Mouse (Mus musculus): Measurements from ENCODE around the gene Gm3594.
"Not testable (repeated sequence)": the region's sequence is repeated elsewhere in the genome, so short reads cannot be mapped to it uniquely, and the experiment has no call there.

Gm3594 gene

DNA sequence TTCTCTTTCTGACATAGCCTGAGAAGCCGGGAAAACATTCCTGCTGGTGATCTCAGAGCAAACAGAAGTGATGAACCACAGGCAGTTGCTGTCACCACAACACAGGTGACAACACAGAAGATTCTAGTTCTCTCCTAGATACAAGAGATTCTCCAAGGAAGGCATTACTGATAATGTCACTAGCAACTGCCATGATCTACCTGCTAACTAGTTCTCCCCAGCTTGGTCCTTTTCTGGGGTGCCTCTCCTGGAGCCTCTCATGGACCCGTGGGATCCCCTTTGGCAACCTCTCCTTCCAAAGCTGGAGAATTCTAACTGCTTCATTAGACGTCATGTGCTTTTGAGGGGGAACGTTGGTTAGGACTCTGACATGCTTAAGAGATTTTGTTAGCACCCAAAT is at the start of gene Gm3594:
TSS of gene Gm3594 (minus strand) at position 101 of the 400 bp plus-strand sequence.
- not testable (repeated sequence) for DNase-seq (ENCODE audit: low read depth, low spot score)

DNA sequence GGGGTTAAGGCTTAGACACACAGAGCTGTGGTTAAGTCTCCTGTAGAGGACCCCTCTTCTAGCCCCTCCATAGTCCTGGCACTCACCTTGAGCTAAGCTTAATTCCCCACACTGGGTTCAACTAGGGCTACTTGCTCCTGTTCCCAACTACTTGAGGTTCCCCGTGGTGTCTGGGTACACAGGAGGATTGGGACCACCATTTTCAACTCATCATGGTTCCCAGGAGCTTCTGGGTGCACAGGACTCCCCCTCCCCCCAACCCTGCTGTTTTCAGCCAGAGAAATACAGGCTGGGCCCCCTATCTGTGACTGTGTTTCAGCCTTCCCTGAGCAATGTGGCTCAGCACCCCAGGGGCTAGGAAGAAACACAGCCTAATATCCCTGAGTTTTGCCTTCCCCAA is 41.9 kb upstream of the Gm3594 start:
- not testable (repeated sequence) for DNase-seq (ENCODE audit: low read depth, low spot score)

DNA sequence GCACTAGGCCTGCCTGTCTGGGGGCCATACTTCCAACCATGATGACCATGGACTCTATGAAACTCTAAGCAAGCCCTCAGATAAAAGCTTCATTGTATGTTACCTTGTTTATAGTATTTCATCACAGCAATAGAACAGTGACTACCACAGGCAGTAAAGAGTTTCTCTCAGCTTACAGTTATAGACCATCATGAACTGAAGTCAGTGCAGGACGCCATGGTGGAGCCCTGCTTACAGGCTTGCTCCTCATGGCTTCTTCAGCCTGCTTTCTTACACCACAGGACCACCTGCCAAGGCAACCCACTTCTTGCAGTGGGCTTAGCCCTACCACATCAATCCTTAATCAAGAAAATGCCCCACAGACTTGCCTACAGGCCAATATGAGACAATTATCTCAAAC is 41.1 kb upstream of the Gm3594 start:
- not testable (repeated sequence) for DNase-seq (ENCODE audit: low read depth, low spot score)

DNA sequence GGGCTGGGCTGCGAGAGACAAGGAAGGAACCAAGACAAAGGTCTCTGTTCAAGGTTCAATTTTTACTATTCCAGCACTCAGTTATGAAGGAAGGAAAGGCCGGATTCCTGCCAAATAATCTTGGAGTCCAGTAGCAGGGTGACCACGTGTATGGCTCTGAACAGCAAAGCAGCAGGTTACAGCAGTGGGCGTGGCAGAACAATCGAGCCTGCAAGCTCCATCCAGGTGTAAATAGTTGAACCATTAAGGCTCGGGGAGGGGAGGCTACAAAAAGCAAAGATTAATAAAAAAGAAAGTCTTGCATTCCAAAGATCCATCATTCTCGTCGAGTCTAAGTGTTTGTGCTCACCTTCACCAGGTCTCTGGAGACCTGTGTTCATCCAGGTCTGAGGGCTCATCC is 37.7 kb upstream of the Gm3594 start:
- DNase-seq (ENCODE audit: low read depth, low spot score) = peak; percentile 35

DNA sequence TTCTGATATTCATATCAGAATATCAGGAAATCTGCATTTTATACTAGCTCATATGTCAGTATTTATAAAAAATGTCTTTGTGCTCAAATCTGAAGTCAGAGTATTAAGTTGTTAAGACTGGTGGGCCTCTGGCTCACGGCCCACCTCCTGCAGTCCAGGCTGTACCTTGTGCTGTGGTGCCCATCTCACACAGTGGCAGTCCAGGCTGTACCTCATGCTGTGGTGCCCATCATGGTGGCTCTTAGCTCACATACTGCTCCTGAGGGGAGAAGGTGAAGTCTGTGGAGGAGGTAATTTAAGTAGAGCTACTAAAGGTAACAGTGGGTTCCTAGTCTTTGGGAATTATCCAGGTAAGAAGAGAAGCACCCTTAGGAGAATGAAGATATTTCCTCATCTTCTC is 27.4 kb upstream of the Gm3594 start:
- DNase-seq (ENCODE audit: low read depth, low spot score) = not testable (repeated sequence)

DNA sequence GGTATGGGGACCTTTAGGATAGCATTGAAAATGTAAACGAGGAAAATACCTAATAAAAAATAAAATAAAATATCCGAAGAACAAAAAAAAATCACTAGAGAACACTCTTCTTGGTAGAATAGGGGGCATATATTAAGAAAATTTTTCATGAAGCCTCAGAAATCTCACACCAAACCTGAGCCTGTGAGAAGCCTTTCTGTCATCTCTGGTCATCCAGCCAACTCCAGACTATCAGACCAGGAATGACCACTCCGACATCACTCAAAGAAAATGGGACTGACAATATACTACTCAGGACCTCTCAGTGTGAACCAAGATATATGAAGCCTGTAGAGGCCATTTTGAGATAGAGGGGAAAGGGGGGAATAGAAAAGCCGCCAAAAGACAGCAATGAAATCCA is 3.6 kb downstream of the Gm3594 start:
- DNase-seq (ENCODE audit: low read depth, low spot score) = not testable (repeated sequence)

DNA sequence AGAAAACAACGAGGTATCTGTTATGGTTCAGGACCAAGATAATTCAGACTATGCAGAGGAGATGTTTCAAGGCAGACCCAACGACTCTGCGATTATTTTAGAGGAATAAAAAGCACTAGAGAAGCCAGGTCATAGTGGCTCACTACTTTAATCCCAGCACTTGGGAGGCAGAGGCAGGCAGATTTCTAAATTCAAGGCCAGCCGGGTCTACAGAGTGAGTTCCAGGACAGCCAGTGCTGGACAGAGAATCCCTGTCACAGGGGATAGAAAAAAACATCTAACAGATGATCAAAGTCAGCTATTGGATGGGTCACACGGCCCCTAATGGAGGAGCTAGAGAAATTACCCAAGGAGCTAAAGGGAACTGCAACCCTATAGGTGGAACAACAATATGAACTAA is 4.2 kb downstream of the Gm3594 start:
- not testable (repeated sequence) for DNase-seq (ENCODE audit: low read depth, low spot score)

DNA sequence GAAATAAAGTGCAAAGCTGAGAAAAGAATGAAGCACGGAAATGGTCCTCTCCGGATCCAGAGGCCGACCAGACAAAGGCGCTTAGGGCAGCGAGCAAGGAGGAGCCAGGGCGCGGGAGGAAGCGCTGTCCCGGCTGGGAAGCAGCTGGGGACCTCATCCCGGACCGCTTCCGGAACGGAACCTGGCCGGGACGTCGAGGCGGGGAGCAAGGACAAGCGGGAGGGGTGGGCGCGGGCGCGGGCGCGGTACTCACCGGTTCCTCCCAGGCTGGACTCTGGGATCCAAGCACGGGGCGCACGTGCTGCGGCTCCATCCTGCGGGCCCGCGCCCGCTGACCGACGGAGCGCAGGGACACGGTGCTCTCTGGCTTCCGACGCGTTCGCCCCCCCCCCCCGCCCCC is 17.6 kb downstream of the Gm3594 start:
- not testable (repeated sequence) for DNase-seq (ENCODE audit: low read depth, low spot score)

DNA sequence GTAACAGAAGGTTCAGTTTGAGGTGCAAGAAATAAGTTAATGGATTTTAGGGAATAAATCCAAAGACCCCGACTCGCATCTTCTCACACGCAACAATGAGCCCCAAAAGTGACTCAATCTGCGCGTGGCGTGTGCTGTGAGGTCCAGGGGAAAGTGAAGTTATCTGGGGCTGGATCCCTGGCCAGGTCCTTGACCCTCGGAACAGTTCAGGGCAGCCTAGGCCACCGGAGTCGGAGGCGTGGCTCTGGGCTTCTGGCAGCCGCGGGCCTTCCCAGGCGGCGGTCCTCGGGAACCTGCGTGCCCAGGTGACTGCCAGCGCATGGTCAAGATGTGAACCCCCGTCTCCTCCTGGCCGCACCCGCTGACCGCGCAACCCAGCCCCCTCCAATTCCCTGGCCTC is 18.1 kb downstream of the Gm3594 start:
- DNase-seq (ENCODE audit: low read depth, low spot score) = not testable (repeated sequence)

DNA sequence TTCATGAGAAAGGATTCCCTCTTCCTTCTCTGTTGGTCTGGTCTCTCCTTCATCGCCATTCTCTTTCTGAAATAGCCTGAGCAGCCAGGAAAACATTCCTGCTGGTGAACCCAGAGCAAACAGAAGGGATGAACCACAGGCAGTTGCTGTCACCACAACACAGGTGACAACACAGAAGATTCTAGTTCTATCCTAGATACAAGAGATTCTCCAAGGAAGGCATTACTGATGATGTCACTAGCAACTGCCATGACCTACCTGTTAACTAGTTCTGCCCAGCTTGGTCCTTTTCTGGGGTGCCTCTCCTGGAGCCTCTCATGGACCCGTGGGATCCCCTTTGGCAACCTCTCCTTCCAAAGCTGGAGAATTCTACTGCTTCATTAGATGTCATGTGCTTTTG is 32.0 kb downstream of the Gm3594 start, which contains the start of gene Gm3591:
TSS of gene Gm3591 (minus strand) at position 101 of the 400 bp plus-strand sequence.
- not testable (repeated sequence) for DNase-seq (ENCODE audit: low read depth, low spot score)

DNA sequence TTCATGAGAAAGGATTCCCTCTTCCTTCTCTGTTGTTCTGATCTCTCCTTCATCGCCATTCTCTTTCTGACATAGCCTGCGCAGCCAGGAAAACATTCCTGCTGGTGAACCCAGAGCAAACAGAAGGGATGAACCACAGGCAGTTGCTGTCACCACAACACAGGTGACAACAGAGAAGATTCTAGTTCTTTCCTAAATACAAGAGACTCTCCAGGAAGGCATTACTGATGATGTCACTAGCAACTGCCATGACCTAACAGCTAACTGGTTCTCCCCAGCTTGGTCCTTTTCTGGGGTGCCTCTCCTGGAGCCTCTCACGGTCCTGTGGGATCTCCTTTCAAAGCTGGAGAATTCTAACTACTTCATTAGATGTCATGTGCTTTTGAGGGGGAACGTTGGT is 54.2 kb downstream of the Gm3594 start, which contains the start of gene Gm16440:
TSS of gene Gm16440 (minus strand) at position 101 of the 400 bp plus-strand sequence.
- DNase-seq (ENCODE audit: low read depth, low spot score) = not testable (repeated sequence)

Measured in ES-CJ7 (cell line).